Mouse (Mus musculus) stomach, embryonic 14.5 days (tissue): ENCODE measurements at regions not wholly inside any gene's neighbourhood (a gene's known extent, or its start where the extent isn't known, plus 50 kb on each side); places are given as distances from the start of the nearest gene placed in this dataset.

ENCODE experiments used
- ATAC-seq: fragments of 200-750 bp; cut with Nextera tagmentation; 2 replicates; pipeline ENCODE4 v1.8.0; 2017; ENCODE audit warnings: low read depth, moderate TSS enrichment; ENCODE audit not compliant: insufficient number of reproducible peaks, insufficient read depth, low FRiP score
- H3K27ac ChIP-seq: fragments of 300-500 bp; sonication (generic); 2 replicates; pipeline ENCODE4 v1.5.1; 2014; ENCODE audit warnings: mild to moderate bottlenecking, low read length, moderate library complexity, mixed read lengths
- H3K27me3 ChIP-seq: fragments of 300-500 bp; sonication (generic); 2 replicates; pipeline ENCODE4 v1.6.1; 2014; ENCODE audit warnings: low read length, control low read depth, mixed read lengths; ENCODE audit not compliant: control insufficient read depth, insufficient read depth
- H3K36me3 ChIP-seq: fragments of 300-500 bp; sonication (generic); 2 replicates; pipeline ENCODE4 v1.6.1; 2014; ENCODE audit warnings: mild to moderate bottlenecking, control low read depth, low read length, moderate library complexity, mixed read lengths; ENCODE audit not compliant: control insufficient read depth, insufficient read depth
- H3K4me1 ChIP-seq: fragments of 300-500 bp; sonication (generic); 2 replicates; pipeline ENCODE4 v1.6.1; 2014; ENCODE audit warnings: low read length, control low read depth, mixed read lengths; ENCODE audit not compliant: control insufficient read depth, insufficient read depth
- H3K4me2 ChIP-seq: fragments of 300-500 bp; sonication (generic); replicated peaks from 2 replicates; pipeline ENCODE4 v1.6.1; 2014; ENCODE audit warnings: low read depth, low read length, control low read depth
- H3K4me3 ChIP-seq: fragments of 300-500 bp; sonication (generic); 2 replicates; pipeline ENCODE4 v1.5.1; 2014; ENCODE audit warnings: low read depth, low read length, control low read depth
- H3K9ac ChIP-seq: fragments of 300-500 bp; sonication (generic); replicated peaks from 2 replicates; pipeline ENCODE4 v1.6.1; 2014; ENCODE audit warnings: low read depth, mild to moderate bottlenecking, control low read depth, low read length, moderate library complexity, mixed read lengths
- H3K9me3 ChIP-seq: fragments of 300-500 bp; sonication (generic); 2 replicates; pipeline ENCODE4 v1.6.1; 2016; ENCODE audit warnings: low read depth, low read length, control low read depth; ENCODE audit not compliant: control insufficient read depth
- WGBS: fragments of 180-500 bp; shearing (Covaris S2); extraction: QIAGEN DNeasy Blood & Tissue Kit; methylation state at CpG from one replicate; pipeline ENCODE4 v1.1.7; 2014; 5-methylcytosine and 5-hydroxymethylcytosine counted together

- peak overlapping the region; percentile 24 for H3K4me3 ChIP-seq
- H3K36me3 ChIP-seq: no peaks in the 10 kb centered on the region
- H3K27me3 ChIP-seq: no peaks in the 10 kb centered on the region
- peak overlapping the region; percentile 47 for H3K4me2 ChIP-seq
- no peak overlapping the region for H3K9ac ChIP-seq
- peaks cover 20% of the 10 kb centered on the region for H3K4me1 ChIP-seq
- H3K9me3 ChIP-seq: peaks cover 43% of the 10 kb centered on the region
- WGBS: 52% methylated on average over 27 of the region's 27 CpGs
- no peak for ATAC-seq
- no peak overlapping the region for H3K27ac ChIP-seq
Measured at GRCm38 (mm10) chr12:109528263-109528545, 71.9 kb downstream of the Rtl1 start.

- no peaks in the 10 kb centered on the region for H3K27me3 ChIP-seq
- H3K9me3 ChIP-seq: peaks cover 43% of the 10 kb centered on the region
- ATAC-seq: peak; percentile 35; the same call in 1 of the 2 replicates
- 61% methylated on average over 29 of the region's 29 CpGs for WGBS
- no peak overlapping the region for H3K27ac ChIP-seq
- H3K9ac ChIP-seq: no peak overlapping the region
- no peaks in the 10 kb centered on the region for H3K36me3 ChIP-seq
- peaks cover 21% of the 10 kb centered on the region for H3K4me1 ChIP-seq
- peak overlapping the region; percentile 24 for H3K4me3 ChIP-seq
- peak overlapping the region; percentile 47 for H3K4me2 ChIP-seq
Measured at GRCm38 (mm10) chr12:109527414-109528262, 72.5 kb downstream of the Rtl1 start.

- Histone ChIP-seq H3K27me3 (no peaks in the 10 kb centered on the region), H3K36me3 (no peaks in the 10 kb centered on the region), H3K4me3 (no peak overlapping the region), H3K4me1 (peaks cover 11% of the 10 kb centered on the region), H3K27ac (no peak overlapping the region), H3K4me2 (no peak overlapping the region), H3K9me3 (peaks cover 39% of the 10 kb centered on the region), H3K9ac (no peak overlapping the region)
- WGBS: 59% methylated on average over 9 of the region's 9 CpGs
- no peak for ATAC-seq
Measured at GRCm38 (mm10) chr12:109525613-109526012, 73.0 kb downstream of the Dlk1 start.

GRCm38 (mm10) chr12:109521199-109521780 lies 68.7 kb downstream of the Dlk1 start:
- H3K27me3 ChIP-seq: no peaks in the 10 kb centered on the region
- WGBS: 70% methylated on average over 5 of the region's 5 CpGs

GRCm38 (mm10) chr12:109520414-109520813 lies 67.8 kb downstream of the Dlk1 start:
- peaks cover 30% of the 10 kb centered on the region for H3K4me1 ChIP-seq
- WGBS: 57% methylated on average over 8 of the region's 8 CpGs
- ATAC-seq: no peak
- H3K9ac ChIP-seq: no peak overlapping the region
- H3K4me3 ChIP-seq: no peak overlapping the region
- no peaks in the 10 kb centered on the region for H3K9me3 ChIP-seq
- H3K27ac ChIP-seq: no peak overlapping the region
- no peaks in the 10 kb centered on the region for H3K27me3 ChIP-seq
- no peaks in the 10 kb centered on the region for H3K36me3 ChIP-seq
- H3K4me2 ChIP-seq: no peak overlapping the region

More at GRCm38 (mm10) chr12:109521199-109521780, 68.7 kb downstream of the Dlk1 start:
- Histone ChIP-seq H3K9me3 (peaks cover 3% of the 10 kb centered on the region; the same call in 1 of the 2 replicates), H3K27ac (no peak overlapping the region), H3K4me1 (peaks cover 29% of the 10 kb centered on the region), H3K4me2 (no peak overlapping the region), H3K36me3 (no peaks in the 10 kb centered on the region), H3K4me3 (no peak overlapping the region), H3K9ac (no peak overlapping the region)
- ATAC-seq: no peak

DNA sequence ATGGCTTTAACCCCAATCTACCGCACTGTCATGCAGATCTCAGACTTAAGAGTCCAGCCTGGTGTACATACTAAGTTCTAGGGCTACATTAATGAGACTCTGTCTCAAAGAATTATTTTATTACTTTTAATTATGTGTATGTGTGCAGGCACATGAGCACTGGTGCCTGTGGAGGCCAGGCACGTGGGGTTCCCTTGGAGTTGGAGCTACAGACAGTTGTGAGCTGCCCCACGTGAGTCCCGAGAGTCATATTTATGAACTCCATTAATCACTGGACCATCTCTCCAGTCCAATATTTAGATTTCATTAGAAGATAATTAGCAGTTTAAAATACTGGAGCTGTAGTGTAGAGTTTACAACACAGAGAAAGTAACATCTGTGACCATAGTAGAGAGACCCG lies 67.2 kb downstream of the Dlk1 start:
- 56% methylated on average over 5 of the region's 5 CpGs for WGBS
- Histone ChIP-seq H3K9me3 (no peaks in the 10 kb centered on the region), H3K4me1 (peaks cover 30% of the 10 kb centered on the region), H3K27me3 (no peaks in the 10 kb centered on the region), H3K9ac (no peak overlapping the region), H3K4me2 (no peak overlapping the region), H3K36me3 (no peaks in the 10 kb centered on the region), H3K27ac (no peak overlapping the region), H3K4me3 (no peak overlapping the region)
- ATAC-seq: no peak

DNA sequence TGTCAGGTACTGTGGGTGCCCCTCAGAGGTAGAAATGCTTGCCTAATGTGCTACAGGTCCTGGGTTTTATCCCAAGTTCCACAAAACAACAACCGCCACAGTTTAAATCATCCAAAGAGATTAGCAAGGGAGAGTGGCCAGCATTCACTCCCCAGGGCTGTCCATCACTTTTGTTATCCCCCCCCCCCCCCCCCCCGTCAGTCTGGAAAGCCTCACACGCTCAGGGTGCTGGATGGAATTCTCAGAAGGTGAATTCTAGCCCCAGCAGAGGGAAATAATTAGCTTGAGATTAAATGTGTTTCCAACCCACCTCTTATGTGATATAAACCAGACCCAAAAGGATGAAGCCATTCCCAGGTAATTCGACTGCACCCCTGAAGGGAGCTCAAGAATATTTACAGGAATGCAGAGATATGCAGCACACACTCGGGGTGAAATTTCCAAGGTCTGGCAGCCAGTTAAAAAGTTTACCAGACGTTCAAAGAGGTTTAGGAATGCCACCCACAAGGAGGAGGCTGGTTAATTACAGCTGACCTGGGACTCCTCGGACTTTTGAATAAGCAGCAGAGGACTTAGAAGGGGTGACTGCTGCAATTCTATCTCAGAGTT lies 65.9 kb downstream of the Dlk1 start:
- Histone ChIP-seq H3K27ac (peak overlapping the region; percentile 34; the same call in 1 of the 2 replicates), H3K4me3 (no peak overlapping the region), H3K9ac (no peak overlapping the region), H3K27me3 (no peaks in the 10 kb centered on the region), H3K9me3 (no peaks in the 10 kb centered on the region), H3K4me2 (no peak overlapping the region), H3K36me3 (no peaks in the 10 kb centered on the region), H3K4me1 (peaks cover 25% of the 10 kb centered on the region)
- no peak for ATAC-seq
- WGBS: 16% methylated on average over 6 of the region's 7 CpGs

DNA sequence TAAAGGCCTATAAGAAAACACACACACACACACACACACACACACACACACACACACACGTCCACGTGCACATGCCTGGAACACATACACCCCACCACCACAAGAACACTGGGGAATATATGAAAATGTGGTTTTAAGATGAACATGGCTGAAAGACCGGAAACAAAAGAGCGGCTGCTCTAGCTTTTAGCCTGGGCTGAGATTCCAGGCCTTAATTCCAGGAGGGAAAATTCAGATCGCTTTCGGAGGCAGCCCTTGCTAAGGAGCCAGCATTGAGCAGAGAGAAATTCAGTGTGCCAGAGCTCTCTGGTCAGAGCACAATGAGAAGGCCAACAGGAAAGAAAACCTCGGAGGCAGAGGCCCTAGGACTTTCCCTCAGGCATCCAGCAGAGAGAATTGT lies 65.1 kb downstream of the Dlk1 start:
- ATAC-seq: no peak
- peak overlapping the region; percentile 34; the same call in 1 of the 2 replicates for H3K27ac ChIP-seq
- no peaks in the 10 kb centered on the region for H3K9me3 ChIP-seq
- H3K36me3 ChIP-seq: no peaks in the 10 kb centered on the region
- H3K4me1 ChIP-seq: peaks cover 24% of the 10 kb centered on the region
- 66% methylated on average over 7 of the region's 7 CpGs for WGBS
- H3K4me3 ChIP-seq: no peak overlapping the region
- no peaks in the 10 kb centered on the region for H3K27me3 ChIP-seq
- H3K4me2 ChIP-seq: no peak overlapping the region
- no peak overlapping the region for H3K9ac ChIP-seq
